Mouse (Mus musculus) layer of hippocampus, adult 6 months (tissue): ENCODE measurements around the gene Vmn2r111. TPM values are rescaled to one million over a fixed set of nuclear protein-coding genes. Genes with fewer than 3 reads are reported as not detected.

ENCODE experiments used
- long read RNA-seq, 2 experiments: library from polyadenylated mRNA; unstranded; transcript quantifications; one replicate each; pipeline ENCODE4 v2.0.0; 2019 to 2020
- polyA plus RNA-seq: library from polyadenylated mRNA; unstranded; fragments of <200 nt; fragmentation: Nextera tagmentation; gene quantifications from 2 replicates; pipeline ENCODE4 v1.2.3, GENCODE M21; 2021

Gene Vmn2r111
- not detected in 2 replicates for polyA plus RNA-seq
- long read RNA-seq, experiment 1, result 0 reads
- long read RNA-seq, experiment 2, result 0 reads

GRCm38 (mm10) chr17:22573382-22573781, at the start of gene Vmn2r111:
Gene Vmn2r111, minus strand, starts transcription at chr17:22573482.

GRCm38 (mm10) chr17:22600651-22601050, 27.4 kb upstream of the Vmn2r111 start, which contains the start of gene Vmn2r112:
Gene Vmn2r112, plus strand, starts transcription at chr17:22600951.

Other genes with a start within 250 kb of the Vmn2r111 start
- 6.4 and 6.6 TPM in 2 replicates for gene Zfp944, start 212.1 kb downstream of the Vmn2r111 start, polyA plus RNA-seq
- 4.1 and 4.2 TPM in 2 replicates for gene Zfp758, start 212.0 kb downstream of the Vmn2r111 start, polyA plus RNA-seq
- 3.8 and 4.2 TPM in 2 replicates for gene Zfp946, start 149.3 kb downstream of the Vmn2r111 start, polyA plus RNA-seq
- not detected in 2 replicates for gene Vmn2r112, start 27.5 kb upstream of the Vmn2r111 start, polyA plus RNA-seq